Comparison of ENCODE assay signal across 16 mouse cellular contexts in genomic region chr17:85823036-85823435, GRCm38 (mm10).
DNase-seq lines count a peak whose midpoint lies in the region; ATAC-seq lines count a peak whose summit lies in the region.
"Had no signal": no experiment of that assay in that cellular context is flagged by ENCODE, and none has a peak within 500 bp of the region (broad histone marks: within the 10 kb centered on the region; RNA-seq: fewer than 3 reads in every experiment).

No protein-coding gene starts in this region.

- no peaks in the 10 kb centered on the region for H3K36me3 ChIP-seq in forebrain, embryonic 11.5 days (ENCODE audit: control insufficient read depth, insufficient read depth, low read length)
- H3K36me3 ChIP-seq in forebrain, embryonic 12.5 days (replicated peaks): no peaks in the 10 kb centered on the region
- H3K36me3 ChIP-seq in neural tube, embryonic 12.5 days: no peaks in the 10 kb centered on the region
- H3K36me3 ChIP-seq in limb, embryonic 12.5 days: no peaks in the 10 kb centered on the region
- H3K36me3 ChIP-seq: liver, embryonic 13.5 days had no signal

- no peaks in the 10 kb centered on the region for H3K9me3 ChIP-seq in forebrain, embryonic 11.5 days (ENCODE audit: control insufficient read depth, low read length)
- no peaks in the 10 kb centered on the region for H3K9me3 ChIP-seq in forebrain, embryonic 12.5 days
- no peaks in the 10 kb centered on the region for H3K9me3 ChIP-seq in neural tube, embryonic 12.5 days
- 0 out of 2 replicates have a peak, but pooled peaks cover 6% of the 10 kb centered on the region for H3K9me3 ChIP-seq in limb, embryonic 12.5 days
- H3K9me3 ChIP-seq: liver, embryonic 13.5 days had no signal

- H3K4me3 ChIP-seq in forebrain, embryonic 11.5 days (ENCODE audit: low read depth, low read length): no peak overlapping the region
- H3K4me3 ChIP-seq in forebrain, embryonic 12.5 days (replicated peaks): no peak overlapping the region
- no peak overlapping the region for H3K4me3 ChIP-seq in neural tube, embryonic 12.5 days
- no peak overlapping the region for H3K4me3 ChIP-seq in limb, embryonic 12.5 days (replicated peaks)
- H3K4me3 ChIP-seq: liver, embryonic 13.5 days had no signal

- 79% methylated on average over 19 of the region's 19 CpGs for WGBS in forebrain, embryonic 11.5 days
- WGBS in forebrain, embryonic 12.5 days: 77% methylated on average over 19 of the region's 19 CpGs
- 77% methylated on average over 19 of the region's 19 CpGs for WGBS in neural tube, embryonic 12.5 days
- 41% methylated on average over 19 of the region's 19 CpGs for WGBS in limb, embryonic 12.5 days

- peak; percentile 43 for DNase-seq in forebrain, embryonic 11.5 days (ENCODE audit: low spot score)
- DNase-seq in neural tube, embryonic 10.5 days (ENCODE audit: extremely low spot score, low spot score): no peak
- DNase-seq in adrenal gland, postnatal 10 days: no peak
- DNase-seq in lung, adult 18-20 months: no peak
- DNase-seq in urinary bladder, postnatal 10 days (ENCODE audit: low spot score): no peak
- DNase-seq: cerebellum, adult 18-20 months; gastrocnemius, postnatal 10 days; heart, postnatal 14 days; liver, embryonic 13.5 days; lung, postnatal 10 days had no signal

- H3K27me3 ChIP-seq in forebrain, embryonic 11.5 days (ENCODE audit: control insufficient read depth, insufficient read depth, low read length): no peaks in the 10 kb centered on the region
- H3K27me3 ChIP-seq in forebrain, embryonic 12.5 days: no peaks in the 10 kb centered on the region
- H3K27me3 ChIP-seq in neural tube, embryonic 12.5 days (replicated peaks): no peaks in the 10 kb centered on the region
- H3K27me3 ChIP-seq in limb, embryonic 12.5 days: no peaks in the 10 kb centered on the region
- H3K27me3 ChIP-seq: liver, embryonic 13.5 days had no signal

- H3K4me1 ChIP-seq in forebrain, embryonic 11.5 days (replicated peaks; ENCODE audit: control insufficient read depth, insufficient read depth, low read length): no peaks in the 10 kb centered on the region; the same call in 1 of the 2 replicates
- H3K4me1 ChIP-seq in forebrain, embryonic 12.5 days: peaks cover 5% of the 10 kb centered on the region; the same call in 1 of the 2 replicates
- H3K4me1 ChIP-seq in neural tube, embryonic 12.5 days: 0 out of 2 replicates have a peak, but pooled peaks cover 3% of the 10 kb centered on the region
- peaks cover 33% of the 10 kb centered on the region for H3K4me1 ChIP-seq in limb, embryonic 12.5 days (replicated peaks)
- H3K4me1 ChIP-seq: liver, embryonic 13.5 days had no signal

- H3K4me2 ChIP-seq in forebrain, embryonic 11.5 days (ENCODE audit: low read depth, low read length, severe bottlenecking): no peak overlapping the region
- no peak overlapping the region for H3K4me2 ChIP-seq in forebrain, embryonic 12.5 days
- H3K4me2 ChIP-seq in neural tube, embryonic 12.5 days (replicated peaks): no peak overlapping the region
- H3K4me2 ChIP-seq in limb, embryonic 12.5 days: peak overlapping the region; percentile 46
- H3K4me2 ChIP-seq: liver, embryonic 13.5 days had no signal

- no peak overlapping the region for H3K9ac ChIP-seq in forebrain, embryonic 11.5 days (ENCODE audit: low read length)
- H3K9ac ChIP-seq in forebrain, embryonic 12.5 days: no peak overlapping the region
- no peak overlapping the region for H3K9ac ChIP-seq in neural tube, embryonic 12.5 days
- H3K9ac ChIP-seq in limb, embryonic 12.5 days (replicated peaks): no peak overlapping the region
- H3K9ac ChIP-seq: liver, embryonic 13.5 days had no signal

- no peak overlapping the region for H3K27ac ChIP-seq in forebrain, embryonic 11.5 days (ENCODE audit: low read depth, low read length)
- no peak overlapping the region for H3K27ac ChIP-seq in forebrain, embryonic 12.5 days
- no peak overlapping the region for H3K27ac ChIP-seq in neural tube, embryonic 12.5 days
- peak overlapping the region; percentile 84 for H3K27ac ChIP-seq in limb, embryonic 12.5 days
- H3K27ac ChIP-seq: kidney, postnatal 0 days; liver, embryonic 13.5 days had no signal

- no peak for ATAC-seq in forebrain, embryonic 11.5 days (replicated peaks; ENCODE audit: low FRiP score)
- ATAC-seq in forebrain, embryonic 12.5 days (ENCODE audit: low FRiP score): no peak
- peak; percentile 37; the same call in 1 of the 2 replicates for ATAC-seq in neural tube, embryonic 12.5 days (ENCODE audit: low FRiP score, low read depth)
- ATAC-seq in limb, embryonic 12.5 days (ENCODE audit: insufficient number of reproducible peaks, insufficient read depth, low FRiP score, low TSS enrichment, low read depth): no peak
- ATAC-seq: intestine, embryonic 16.5 days; Patski had no signal
